Mouse (Mus musculus): ENCODE results near the gene Gm16430. TPM values are rescaled to one million over a fixed set of nuclear protein-coding genes. Genes with fewer than 3 reads are reported as not detected.

The Gm16430 gene
- polyA plus RNA-seq (2014; fragmentation: Illumina TruSeq; extraction: RNeasy Lipid Tissue Mini Kit (QIAGEN cat#74804); ENCODE audit: low read depth, low replicate concordance) = not detected

DNA sequence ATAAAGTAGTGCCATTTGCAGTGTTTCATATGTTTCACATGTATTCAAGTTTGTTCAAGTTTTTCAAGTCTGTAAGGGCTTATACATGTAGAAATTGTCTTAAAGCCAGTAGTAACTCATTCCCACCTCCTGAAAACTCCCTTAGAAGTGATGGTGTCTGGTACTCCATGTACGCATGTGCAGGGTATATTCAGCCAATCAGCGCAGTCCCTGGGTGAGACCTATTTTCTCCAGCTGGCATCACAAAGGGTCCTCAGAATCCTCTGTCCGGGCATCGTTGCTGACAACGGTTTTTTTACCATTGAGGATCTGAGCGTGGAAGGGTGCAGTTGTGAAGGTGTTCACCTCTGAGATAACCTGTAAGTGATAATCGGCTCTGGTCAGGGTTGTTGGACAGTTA is at the start of gene Gm16430:
Gene Gm16430 (plus strand): TSS at position 301 of the 400 bp plus-strand sequence.

Other genes starting within 250 kb of the Gm16430 start
- not detected for gene Gm16405, start 91.0 kb upstream of the Gm16430 start, polyA plus RNA-seq (2014; fragmentation: Illumina TruSeq; extraction: RNeasy Lipid Tissue Mini Kit (QIAGEN cat#74804); ENCODE audit: low read depth, low replicate concordance)